Mouse (Mus musculus): ENCODE data around the gene Phactr3.
"Not testable (repeated sequence)": the region's sequence is repeated elsewhere in the genome, so short reads cannot be mapped to it uniquely, and the experiment has no call there.

Phactr3 gene

GRCm38 (mm10) chr2:178337878-178338277, 219.1 kb downstream of the Phactr3 start:
- no peak for DNase-seq (ENCODE audit: low spot score)

GRCm38 (mm10) chr2:178339044-178339443, 220.3 kb downstream of the Phactr3 start:
- DNase-seq (ENCODE audit: low spot score): no peak

DNA sequence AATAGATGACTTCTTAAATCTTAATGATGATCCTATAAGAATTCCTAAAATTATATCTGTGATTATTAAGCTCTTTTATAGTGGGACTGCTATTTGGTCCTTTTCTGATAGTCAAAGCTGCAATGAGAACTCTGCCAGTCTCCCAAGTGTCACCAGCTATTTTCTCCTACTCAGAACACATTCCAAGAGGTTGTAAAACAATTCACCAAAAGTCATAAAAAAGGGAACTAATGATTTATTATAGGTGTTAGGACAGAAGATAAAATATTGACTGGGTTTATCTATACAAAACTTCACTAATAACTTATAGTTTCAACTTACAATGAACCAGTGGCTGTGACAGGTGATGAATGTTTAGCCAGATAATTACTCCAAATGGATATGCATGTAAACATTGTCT, 223.3 kb downstream of the Phactr3 start:
- DNase-seq (ENCODE audit: low spot score): not testable (repeated sequence)

DNA sequence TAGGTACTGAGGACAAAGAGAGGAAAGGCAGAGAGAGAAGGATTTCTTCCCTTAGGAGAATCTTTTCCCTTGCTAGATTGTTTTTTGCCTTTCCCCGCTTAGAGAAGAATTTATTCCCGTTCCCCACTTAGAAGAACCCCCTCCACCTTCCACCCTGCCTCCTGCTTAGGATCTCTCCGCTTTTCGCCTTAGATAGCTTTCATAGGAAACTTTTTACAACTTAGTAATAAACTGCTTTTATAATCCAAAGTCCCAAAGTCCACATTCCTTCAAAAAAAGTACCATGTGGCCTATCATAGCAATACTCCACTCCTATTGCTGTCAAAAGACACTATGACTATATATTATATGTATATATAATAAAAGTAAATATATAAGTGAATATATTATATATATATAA, 223.8 kb downstream of the Phactr3 start:
- DNase-seq (ENCODE audit: low spot score): no peak

All from ovary, postnatal 10 days (tissue).